Mouse (Mus musculus) CH12.LX (cell line): ENCODE data around the gene Mmgt2.

Source experiments
- CHD2 ChIP-seq: IDR thresholded peaks from 2 replicates; pipeline ENCODE4 v1.6.1; 2011; ENCODE audit warnings: low read length, improper control_type of control experiment
- KAT2A ChIP-seq: IDR thresholded peaks from 2 replicates; pipeline ENCODE4 v1.6.1; 2012; ENCODE audit warnings: low read length, improper control_type of control experiment, inconsistent platforms; ENCODE audit not compliant: insufficient replicate concordance
- MAFK ChIP-seq: IDR thresholded peaks from 2 replicates; pipeline ENCODE4 v1.6.1; 2011; ENCODE audit warnings: low read length, improper control_type of control experiment; ENCODE audit not compliant: insufficient replicate concordance

DNA sequence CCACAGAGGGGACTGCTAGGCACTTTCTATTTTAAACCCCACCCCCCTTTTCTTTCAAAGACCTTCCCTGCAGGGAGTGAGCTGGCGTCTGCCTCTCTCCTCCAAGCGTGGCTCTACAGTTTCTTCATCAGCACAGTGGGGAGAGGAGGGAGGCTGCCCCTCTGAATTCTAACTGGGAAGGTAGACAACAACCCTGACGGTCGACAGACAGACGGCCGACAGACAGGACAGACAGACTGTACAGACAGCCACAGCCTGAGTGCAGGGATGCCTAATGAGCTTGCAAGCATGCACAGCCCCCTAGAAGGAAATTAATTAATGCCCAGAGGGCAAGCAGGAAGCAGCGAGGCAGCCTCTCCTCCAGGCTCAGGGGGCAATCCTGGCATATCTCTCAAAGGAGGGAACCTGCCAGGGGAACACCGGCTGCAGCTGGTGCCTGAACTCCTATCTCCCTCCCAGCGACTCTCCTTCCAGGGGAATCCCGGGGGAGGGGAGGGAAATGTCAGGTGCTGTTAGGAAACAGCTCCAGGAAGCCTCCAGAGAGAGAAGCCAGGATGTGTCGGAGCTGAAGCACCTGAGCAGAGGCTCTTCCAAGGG lies 18.1 kb upstream of the Mmgt2 start:
- no peak for TF ChIP-seq CHD2
- TF ChIP-seq MAFK = no peak
- TF ChIP-seq KAT2A = no peak
